Mouse (Mus musculus): ENCODE measurements at regions not wholly inside any gene's neighbourhood (a gene's known extent, or its start where the extent isn't known, plus 50 kb on each side); places are given as distances from the start of the nearest gene placed in this dataset.

DNA sequence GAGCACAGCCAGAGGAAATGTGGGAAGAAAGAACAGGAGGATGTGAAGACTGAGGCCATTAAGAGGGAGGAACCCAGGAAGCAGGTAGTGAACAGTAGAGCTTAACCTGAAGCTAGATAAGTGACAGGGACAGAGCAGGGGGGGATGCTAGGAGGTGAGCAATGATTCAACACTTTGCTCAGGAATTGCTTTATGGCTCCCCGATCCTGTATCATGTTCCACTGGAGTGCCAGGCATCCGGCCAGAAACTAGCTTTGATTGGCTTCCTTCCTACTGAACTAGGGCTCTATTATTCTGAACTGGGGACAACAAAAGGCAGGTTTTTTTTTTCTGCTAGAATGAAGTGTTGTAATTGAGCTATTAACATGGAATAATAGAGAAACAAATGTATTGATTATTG is 493.1 kb upstream of the Fat3 start:
- peak in 1 of 2 experiments; percentile 3 for DNase-seq

- DNase-seq, result no peak
These were observed 487.0 kb upstream of the Fat3 start for GRCm38 (mm10) chr9:16988114-16988513.

DNA sequence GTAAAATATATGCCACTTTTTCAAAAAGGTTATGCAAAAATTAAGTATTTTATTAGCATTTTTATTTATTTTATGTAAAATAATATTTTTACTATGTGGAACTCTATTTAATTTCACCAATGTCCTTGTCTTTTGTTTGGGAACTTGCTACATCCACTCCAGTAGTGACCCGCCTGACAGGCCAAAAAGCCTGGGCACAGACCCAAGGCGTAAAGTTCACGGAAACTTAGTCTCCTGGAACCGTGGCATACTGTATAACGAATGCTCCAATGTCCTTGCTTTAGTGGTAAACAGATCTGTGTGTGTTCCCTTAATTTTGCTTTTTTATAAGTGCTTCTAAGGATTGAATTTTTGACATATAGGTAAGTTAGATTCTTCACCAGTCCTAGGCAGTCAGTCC is 476.2 kb upstream of the Fat3 start:
- DNase-seq, result peak; percentile 79 to 86

GRCm38 (mm10) chr9:16970373-16970772 is 469.3 kb upstream of the Fat3 start:
- no peak for DNase-seq

DNA sequence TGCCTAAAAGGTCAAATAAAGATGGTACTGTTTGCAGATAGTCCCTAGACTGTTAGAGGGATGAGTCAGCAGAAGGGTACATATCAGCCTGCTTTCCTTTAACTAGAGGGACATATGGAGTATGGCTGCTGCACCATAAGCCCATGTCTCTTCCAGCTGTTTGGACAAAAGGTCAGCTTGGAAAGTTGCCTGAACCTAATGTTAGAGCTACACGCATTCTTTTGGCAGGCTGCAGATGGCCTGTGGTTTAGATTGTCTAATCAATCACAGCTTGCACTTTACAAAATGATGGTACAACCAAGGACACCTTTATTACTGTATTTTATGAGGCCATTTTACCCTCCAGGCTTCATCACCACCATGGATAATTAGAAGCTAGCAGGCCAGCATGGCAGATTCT is 432.5 kb upstream of the Fat3 start:
- no peak for DNase-seq

- no peak for DNase-seq
These were observed 430.5 kb upstream of the Fat3 start for GRCm38 (mm10) chr9:16931586-16931985.

DNA sequence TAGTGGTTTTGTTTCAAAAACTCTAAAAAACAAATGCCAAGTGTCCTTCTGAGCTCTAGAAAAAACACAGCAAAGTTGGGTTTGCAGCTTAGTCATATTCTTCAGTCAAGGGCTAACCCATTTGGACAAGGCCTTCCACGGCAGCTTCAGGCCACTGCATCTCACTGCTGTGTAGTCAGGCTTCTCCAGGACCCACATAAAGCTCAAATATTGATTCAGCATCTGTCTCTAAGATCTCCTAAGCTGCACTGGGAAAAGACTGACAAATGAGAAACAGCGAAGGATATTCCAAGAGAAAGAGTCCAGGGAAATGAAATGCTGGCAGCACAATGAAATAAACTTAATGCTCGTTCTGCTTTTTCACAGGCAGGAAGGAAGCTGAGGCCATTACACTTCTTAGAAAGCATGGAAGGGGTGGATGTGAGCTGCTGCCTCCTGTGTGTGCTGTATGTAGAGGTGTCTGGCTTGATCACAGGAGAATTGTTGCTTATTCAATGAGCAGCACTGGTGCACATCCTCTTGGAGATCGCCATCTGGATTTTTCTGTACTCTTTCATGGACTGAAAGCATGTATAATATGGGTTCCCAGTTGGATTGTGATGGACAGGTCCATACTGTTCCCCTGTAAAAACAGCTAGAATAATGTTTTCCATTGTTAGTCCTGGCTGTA is 425.4 kb upstream of the Fat3 start:
- no peak for DNase-seq

- no peak for DNase-seq
These were observed 424.2 kb upstream of the Fat3 start for GRCm38 (mm10) chr9:16925279-16925678.

DNA sequence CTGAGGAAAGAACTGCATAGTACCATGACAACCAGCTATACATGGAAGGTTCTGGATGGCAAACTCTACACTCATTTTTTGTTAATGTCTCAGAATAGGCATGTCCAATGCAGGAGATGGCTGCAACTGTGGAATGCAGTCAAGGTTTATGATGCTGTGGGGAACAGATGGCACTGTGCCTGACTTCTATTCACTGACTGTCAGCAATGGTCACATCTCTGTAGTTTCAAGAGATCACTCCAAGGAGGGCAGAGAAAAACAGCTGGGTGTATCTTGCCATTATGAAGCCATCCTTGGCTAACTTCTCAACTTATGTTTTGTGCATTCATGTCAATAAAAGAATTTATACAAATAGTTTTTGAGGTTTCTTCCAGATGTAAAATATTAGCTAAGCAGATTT is 405.1 kb upstream of the Fat3 start:
- no peak for DNase-seq

- DNase-seq, result no peak
These were observed 398.0 kb upstream of the Fat3 start for GRCm38 (mm10) chr9:16899060-16899459.

- no peak for DNase-seq
These were observed 351.5 kb upstream of the Fat3 start for GRCm38 (mm10) chr9:16852458-16853026.

DNA sequence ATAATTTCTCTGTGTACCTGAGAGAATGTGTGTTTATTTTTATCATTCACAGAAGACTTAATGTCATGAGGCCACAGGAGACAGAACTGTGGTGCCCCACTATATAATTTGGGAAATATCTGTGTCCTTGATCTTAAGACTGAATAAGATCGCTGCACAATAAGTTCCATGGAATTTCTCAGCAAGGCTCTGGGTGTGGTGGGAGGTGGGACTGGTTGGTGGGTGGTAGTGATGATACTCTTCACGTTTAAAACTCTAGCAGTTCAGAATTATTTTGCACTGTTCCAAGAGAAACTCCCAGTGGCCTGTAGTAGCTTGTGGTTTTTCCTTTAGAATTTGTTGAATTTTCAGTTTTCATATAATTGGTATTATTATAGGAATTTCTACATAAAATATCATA is 307.4 kb upstream of the Fat3 start:
- DNase-seq, result no peak

DNA sequence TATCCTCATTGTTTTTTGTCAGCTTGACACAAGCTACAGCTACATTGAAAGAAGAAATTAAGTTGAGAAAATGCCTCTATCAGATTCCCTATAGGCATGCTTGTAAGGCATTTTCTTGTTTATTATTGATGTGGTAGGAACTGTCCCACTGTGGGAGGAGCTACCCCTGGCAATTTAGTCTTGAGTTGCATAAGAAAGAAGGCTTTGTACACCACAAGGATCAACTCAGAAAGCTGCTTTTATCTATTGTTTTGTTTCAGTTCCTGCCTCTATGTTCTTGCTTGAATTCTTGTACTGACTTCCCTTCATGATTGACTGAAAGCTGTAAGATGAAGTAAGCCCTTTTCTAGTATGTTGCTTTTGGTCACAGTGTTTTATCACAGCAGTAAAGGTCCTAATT is 271.8 kb upstream of the Fat3 start:
- no peak for DNase-seq

- DNase-seq, result no peak
These were observed 226.6 kb upstream of the Fat3 start for GRCm38 (mm10) chr9:16727653-16728052.

DNA sequence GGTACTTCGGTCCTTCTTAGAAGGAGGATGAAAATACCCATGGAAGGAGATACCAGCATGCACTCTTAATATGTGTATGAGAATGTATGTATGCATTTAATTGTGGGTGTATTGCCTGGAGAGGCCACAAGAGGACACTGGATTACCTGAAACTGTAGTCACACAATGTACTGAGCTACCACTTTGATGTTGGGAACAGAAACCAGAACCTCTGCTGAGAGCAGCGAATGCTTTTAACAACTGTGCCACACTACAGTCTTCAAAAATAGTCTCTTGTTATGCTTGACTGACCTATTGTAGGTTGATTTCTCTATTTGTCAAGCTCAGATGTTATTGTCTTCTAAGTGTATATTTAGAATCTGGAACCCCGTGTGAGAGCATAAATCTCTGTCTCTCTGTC is 201.3 kb upstream of the Fat3 start:
- DNase-seq, result no peak

DNA sequence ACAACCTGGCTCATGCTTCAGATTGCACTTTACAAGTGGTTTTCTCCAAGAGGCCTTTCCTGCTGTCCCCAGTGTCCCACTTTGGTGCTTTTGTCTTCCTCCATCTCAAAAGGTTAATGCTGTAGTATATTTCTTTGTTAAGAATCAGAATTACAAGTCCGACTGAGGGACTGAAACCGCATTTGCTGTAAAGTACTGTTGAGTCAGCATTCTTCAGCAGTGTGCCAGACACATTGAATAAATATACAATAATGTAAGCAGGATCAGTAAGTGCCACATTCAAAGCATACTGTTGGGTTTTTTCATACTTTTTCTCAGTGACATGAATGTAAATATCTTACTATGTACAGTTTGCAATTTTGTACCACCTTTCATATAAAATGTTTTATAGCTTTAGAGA is 160.4 kb upstream of the Fat3 start:
- no peak for DNase-seq

GRCm38 (mm10) chr9:16660940-16661339 is 159.9 kb upstream of the Fat3 start:
- no peak for DNase-seq

Data from kidney, adult 8-10 months (tissue).